Mouse (Mus musculus) telencephalon, adult 2 months (tissue): ENCODE results near the gene Orai3.
"Not testable (repeated sequence)": the region's sequence is repeated elsewhere in the genome, so short reads cannot be mapped to it uniquely, and the experiment has no call there.

Experiments
- DNase-seq: peaks from one replicate; pipeline ENCODE4 v3.0.0-alpha.2; 2011; ENCODE audit warnings: low read depth, low spot score

The Orai3 gene

GRCm38 (mm10) chr7:127769651-127770038 lies at the start of gene Orai3:
Gene Orai3 (plus strand): TSS chr7:127769815.
- peak; percentile 66 for DNase-seq

- no peak for DNase-seq
Observed at GRCm38 (mm10) chr7:127725490-127725889, 44.1 kb upstream of the Orai3 start.

- DNase-seq = no peak
Observed at GRCm38 (mm10) chr7:127725924-127726323, 43.7 kb upstream of the Orai3 start.

GRCm38 (mm10) chr7:127727898-127728297 lies 41.7 kb upstream of the Orai3 start:
- DNase-seq = no peak

- no peak for DNase-seq
Observed at GRCm38 (mm10) chr7:127730170-127730569, 39.4 kb upstream of the Orai3 start.

- DNase-seq = not testable (repeated sequence)
Observed at GRCm38 (mm10) chr7:127732066-127732465, 37.5 kb upstream of the Orai3 start, which contains the start of gene Ctf2. Gene Ctf2 (minus strand): TSS chr7:127732166.

GRCm38 (mm10) chr7:127744366-127745045 lies 25.1 kb upstream of the Orai3 start, which contains the start of gene Fbxl19:
Gene Fbxl19 (plus strand): TSS chr7:127744543.
- peak; percentile 61 for DNase-seq

GRCm38 (mm10) chr7:127745251-127745651 lies 24.4 kb upstream of the Orai3 start:
- DNase-seq = peak; percentile 100

- DNase-seq = peak; percentile 100
Observed at GRCm38 (mm10) chr7:127745652-127746493, 23.7 kb upstream of the Orai3 start.

- DNase-seq = no peak
Observed at GRCm38 (mm10) chr7:127746494-127747491, 22.8 kb upstream of the Orai3 start.

- DNase-seq = no peak
Observed at GRCm38 (mm10) chr7:127747559-127748234, 21.9 kb upstream of the Orai3 start.

GRCm38 (mm10) chr7:127748235-127748560 lies 21.4 kb upstream of the Orai3 start:
- no peak for DNase-seq

GRCm38 (mm10) chr7:127750131-127751127 lies 19.2 kb upstream of the Orai3 start:
- DNase-seq = peak; percentile 91

GRCm38 (mm10) chr7:127751619-127752018 lies 18.0 kb upstream of the Orai3 start:
- no peak for DNase-seq

GRCm38 (mm10) chr7:127752069-127752468 lies 17.5 kb upstream of the Orai3 start:
- no peak for DNase-seq

GRCm38 (mm10) chr7:127753158-127753557 lies 16.5 kb upstream of the Orai3 start:
- DNase-seq = no peak

GRCm38 (mm10) chr7:127753741-127754140 lies 15.9 kb upstream of the Orai3 start:
- DNase-seq = no peak

GRCm38 (mm10) chr7:127759716-127760115 lies 9.9 kb upstream of the Orai3 start:
- no peak for DNase-seq

- no peak for DNase-seq
Observed at GRCm38 (mm10) chr7:127760478-127760877, 9.1 kb upstream of the Orai3 start.

- no peak for DNase-seq
Observed at GRCm38 (mm10) chr7:127761026-127761425, 8.6 kb upstream of the Orai3 start.
